Mouse (Mus musculus) heart, embryonic 13.5 days (tissue): ENCODE data around the gene Ywhah. TPM values are rescaled to one million over a fixed set of nuclear protein-coding genes. Genes with fewer than 3 reads are reported as not detected.

Experiments used
- ATAC-seq: fragments of 200-750 bp; cut with Nextera tagmentation; 2 replicates; pipeline ENCODE4 v1.8.0; 2017; ENCODE audit warnings: moderate TSS enrichment; ENCODE audit not compliant: insufficient number of reproducible peaks, low FRiP score, low TSS enrichment; ENCODE audit errors: extremely low read depth
- H3K27ac ChIP-seq: fragments of 300-500 bp; sonication (generic); replicated peaks from 2 replicates; pipeline ENCODE4 v1.5.1; 2015; ENCODE audit warnings: moderate library complexity, mild to moderate bottlenecking, inconsistent platforms
- H3K27me3 ChIP-seq: fragments of 300-500 bp; sonication (generic); replicated peaks from 2 replicates; pipeline ENCODE4 v1.6.1; 2015; ENCODE audit warnings: mild to moderate bottlenecking, inconsistent platforms
- H3K36me3 ChIP-seq: fragments of 300-500 bp; sonication (generic); 2 replicates; pipeline ENCODE4 v1.6.1; 2015; ENCODE audit warnings: mild to moderate bottlenecking, inconsistent platforms
- H3K4me1 ChIP-seq: fragments of 300-500 bp; sonication (generic); 2 replicates; pipeline ENCODE4 v1.6.1; 2015; ENCODE audit warnings: inconsistent platforms
- H3K4me2 ChIP-seq: fragments of 300-500 bp; sonication (generic); 2 replicates; pipeline ENCODE4 v1.6.1; 2015; ENCODE audit warnings: inconsistent platforms, mild to moderate bottlenecking, moderate library complexity
- H3K4me3 ChIP-seq: fragments of 300-500 bp; sonication (generic); 2 replicates; pipeline ENCODE4 v1.5.1; 2015; ENCODE audit warnings: moderate library complexity, mild to moderate bottlenecking, inconsistent platforms
- H3K9ac ChIP-seq: fragments of 300-500 bp; sonication (generic); 2 replicates; pipeline ENCODE4 v1.6.1; 2015; ENCODE audit warnings: inconsistent platforms, mild to moderate bottlenecking, moderate library complexity
- H3K9me3 ChIP-seq: fragments of 300-500 bp; sonication (generic); 2 replicates; pipeline ENCODE4 v1.6.1; 2016; ENCODE audit warnings: inconsistent platforms
- WGBS: fragments of 180-500 bp; shearing (Covaris S2); methylation state at CpG from one replicate; pipeline ENCODE4 v1.1.7; 2015; ENCODE audit warnings: mixed read lengths; 5-methylcytosine and 5-hydroxymethylcytosine counted together
- polyA plus RNA-seq: library from polyadenylated mRNA; unstranded; fragments of >200 nt; fragmentation: Nextera tagmentation; extraction: Ambion mirVana; gene quantifications from 2 replicates; pipeline ENCODE4 v1.2.1, GENCODE M21; 2015

The Ywhah gene
- polyA plus RNA-seq, 1 experiment from 2014 or later, result 406 TPM

- no peak for ATAC-seq
- Histone ChIP-seq H3K36me3 (no peaks in the 10 kb centered on the region), H3K9me3 (no peaks in the 10 kb centered on the region), H3K27ac (no peak overlapping the region), H3K4me3 (no peak overlapping the region), H3K9ac (peak overlapping the region; percentile 37), H3K4me2 (peak overlapping the region; percentile 13; the same call in 1 of the 2 replicates), H3K27me3 (no peaks in the 10 kb centered on the region; the same call in 1 of the 2 replicates), H3K4me1 (peaks cover 25% of the 10 kb centered on the region)
- 36% methylated on average over 15 of the region's 15 CpGs for WGBS
Measured at GRCm38 (mm10) chr5:33011132-33012106, 7.2 kb upstream of the Ywhah start.

GRCm38 (mm10) chr5:33014096-33014495 lies 4.5 kb upstream of the Ywhah start:
- Histone ChIP-seq H3K36me3 (no peaks in the 10 kb centered on the region), H3K27me3 (no peaks in the 10 kb centered on the region), H3K4me1 (peaks cover 30% of the 10 kb centered on the region), H3K9me3 (no peaks in the 10 kb centered on the region), H3K4me2 (no peak overlapping the region), H3K9ac (no peak overlapping the region), H3K4me3 (no peak overlapping the region), H3K27ac (no peak overlapping the region)
- ATAC-seq, result no peak
- WGBS, result 76% methylated on average over 1 of the region's 1 CpGs

GRCm38 (mm10) chr5:33015579-33015978 lies 3.0 kb upstream of the Ywhah start:
- ATAC-seq, result no peak
- no peaks in the 10 kb centered on the region; the same call in 1 of the 2 replicates for H3K36me3 ChIP-seq
- WGBS, result 57% methylated on average over 5 of the region's 5 CpGs

GRCm38 (mm10) chr5:33018189-33018560 lies 441 bp upstream of the Ywhah start:
- Histone ChIP-seq H3K4me2 (peak overlapping the region; percentile 74), H3K4me1 (peaks cover 42% of the 10 kb centered on the region), H3K27me3 (no peaks in the 10 kb centered on the region), H3K27ac (peak overlapping the region; percentile 100), H3K36me3 (peaks cover 21% of the 10 kb centered on the region), H3K9ac (peak overlapping the region; percentile 93), H3K9me3 (no peaks in the 10 kb centered on the region), H3K4me3 (peak overlapping the region; percentile 82)
- 5% methylated on average over 15 of the region's 15 CpGs for WGBS
- ATAC-seq, result peak; percentile 24

More at GRCm38 (mm10) chr5:33015579-33015978, 3.0 kb upstream of the Ywhah start:
- H3K4me1 ChIP-seq, result peaks cover 30% of the 10 kb centered on the region
- no peak overlapping the region for H3K27ac ChIP-seq
- no peaks in the 10 kb centered on the region for H3K27me3 ChIP-seq
- 0 out of 2 replicates have a peak overlapping the region, but pooled peaks have one; percentile 34 for H3K9ac ChIP-seq
- H3K4me2 ChIP-seq, result no peak overlapping the region
- H3K9me3 ChIP-seq, result no peaks in the 10 kb centered on the region
- no peak overlapping the region for H3K4me3 ChIP-seq

- under 1% methylated on average over 12 of the region's 12 CpGs for WGBS
- peak overlapping the region; percentile 100 for H3K27ac ChIP-seq
Measured at GRCm38 (mm10) chr5:33019426-33019821, 808 bp downstream of the Ywhah start.

GRCm38 (mm10) chr5:33021622-33022021 lies 3.0 kb downstream of the Ywhah start:
- ATAC-seq, result no peak
- H3K9me3 ChIP-seq, result no peaks in the 10 kb centered on the region
- H3K9ac ChIP-seq, result peak overlapping the region; percentile 51
- H3K4me2 ChIP-seq, result peak overlapping the region; percentile 48
- H3K4me3 ChIP-seq, result no peak overlapping the region
- no peaks in the 10 kb centered on the region for H3K27me3 ChIP-seq
- peaks cover 53% of the 10 kb centered on the region for H3K36me3 ChIP-seq
- H3K27ac ChIP-seq, result 0 out of 2 replicates have a peak overlapping the region, but pooled peaks have one; percentile 20
- WGBS, result 78% methylated on average over 2 of the region's 2 CpGs
- H3K4me1 ChIP-seq, result peaks cover 64% of the 10 kb centered on the region

More at GRCm38 (mm10) chr5:33019426-33019821, 808 bp downstream of the Ywhah start:
- Histone ChIP-seq H3K27me3 (no peaks in the 10 kb centered on the region), H3K4me1 (peaks cover 54% of the 10 kb centered on the region), H3K4me3 (peak overlapping the region; percentile 82), H3K9ac (peak overlapping the region; percentile 99), H3K9me3 (no peaks in the 10 kb centered on the region), H3K4me2 (peak overlapping the region; percentile 87), H3K36me3 (peaks cover 33% of the 10 kb centered on the region)
- no peak for ATAC-seq

GRCm38 (mm10) chr5:33023337-33023736 lies 4.7 kb downstream of the Ywhah start:
- 0 out of 2 replicates have a peak overlapping the region, but pooled peaks have one; percentile 51 for H3K9ac ChIP-seq
- peak overlapping the region; percentile 48 for H3K4me2 ChIP-seq
- no peak for ATAC-seq
- peaks cover 63% of the 10 kb centered on the region for H3K36me3 ChIP-seq
- H3K27me3 ChIP-seq, result no peaks in the 10 kb centered on the region
- peaks cover 61% of the 10 kb centered on the region for H3K4me1 ChIP-seq
- H3K9me3 ChIP-seq, result no peaks in the 10 kb centered on the region
- H3K4me3 ChIP-seq, result no peak overlapping the region
- WGBS, result 76% methylated on average over 4 of the region's 4 CpGs
- H3K27ac ChIP-seq, result 0 out of 2 replicates have a peak overlapping the region, but pooled peaks have one; percentile 48

GRCm38 (mm10) chr5:33024474-33024873 lies 5.9 kb downstream of the Ywhah start:
- no peak overlapping the region for H3K4me2 ChIP-seq
- 0 out of 2 replicates have a peak overlapping the region, but pooled peaks have one; percentile 15 for H3K9ac ChIP-seq
- H3K4me1 ChIP-seq, result peaks cover 69% of the 10 kb centered on the region
- H3K36me3 ChIP-seq, result peaks cover 72% of the 10 kb centered on the region
- H3K27me3 ChIP-seq, result no peaks in the 10 kb centered on the region
- no peak overlapping the region for H3K4me3 ChIP-seq
- no peak for ATAC-seq
- WGBS, result 47% methylated on average over 5 of the region's 5 CpGs
- H3K9me3 ChIP-seq, result no peaks in the 10 kb centered on the region
- H3K27ac ChIP-seq, result no peak overlapping the region

GRCm38 (mm10) chr5:33028656-33029055 lies 10.0 kb downstream of the Ywhah start:
- WGBS, result 46% methylated on average over 2 of the region's 2 CpGs
- Histone ChIP-seq H3K9ac (no peak overlapping the region), H3K27me3 (no peaks in the 10 kb centered on the region), H3K36me3 (peaks cover 47% of the 10 kb centered on the region), H3K4me3 (no peak overlapping the region), H3K4me1 (peaks cover 46% of the 10 kb centered on the region), H3K27ac (no peak overlapping the region; the same call in 1 of the 2 replicates), H3K9me3 (no peaks in the 10 kb centered on the region), H3K4me2 (no peak overlapping the region)
- no peak for ATAC-seq

GRCm38 (mm10) chr5:33030425-33031175 lies 12.0 kb downstream of the Ywhah start:
- Histone ChIP-seq H3K27ac (no peak overlapping the region), H3K9ac (no peak overlapping the region), H3K4me2 (no peak overlapping the region), H3K9me3 (no peaks in the 10 kb centered on the region), H3K36me3 (peaks cover 27% of the 10 kb centered on the region), H3K4me3 (no peak overlapping the region), H3K4me1 (peaks cover 32% of the 10 kb centered on the region), H3K27me3 (no peaks in the 10 kb centered on the region)
- 65% methylated on average over 4 of the region's 4 CpGs for WGBS
- ATAC-seq, result no peak
